Mouse (Mus musculus) E14TG2a.4 (cell line): ENCODE results near the gene Nfyb.

ENCODE experiments used
- CTCF ChIP-seq: conservative IDR thresholded peaks from 2 replicates; pipeline ENCODE4 v1.5.1; 2014; ENCODE audit warnings: low read length
- NANOG ChIP-seq: IDR thresholded peaks from 2 replicates; pipeline ENCODE4 v1.6.1; 2014; ENCODE audit warnings: borderline replicate concordance, low read length, mixed read lengths
- POU5F1 ChIP-seq: IDR thresholded peaks from 2 replicates; pipeline ENCODE4 v1.6.1; 2014; ENCODE audit warnings: low read length, borderline replicate concordance

DNA sequence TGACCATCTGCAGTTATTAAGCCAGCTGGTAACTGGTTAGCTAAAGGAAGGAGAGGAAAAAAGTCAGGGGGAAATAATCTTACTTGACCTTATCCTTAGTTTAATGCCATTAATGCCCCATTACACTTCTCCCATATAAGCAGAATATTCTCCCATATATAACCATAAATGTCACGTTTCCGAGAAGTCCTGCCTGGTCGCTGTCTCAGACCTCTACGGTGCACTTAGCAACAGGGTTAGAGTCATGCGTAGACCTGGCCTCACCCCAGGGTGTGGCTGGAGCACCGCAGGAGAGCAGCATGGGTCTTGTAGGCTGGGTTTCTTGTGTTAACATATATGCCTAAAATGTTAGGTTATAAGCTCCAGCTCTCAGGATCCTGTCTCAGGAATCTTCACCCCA, 13.2 kb downstream of the Nfyb start:
- TF ChIP-seq CTCF, result no peak
- no peak for TF ChIP-seq NANOG
- TF ChIP-seq POU5F1, result no peak
